Mouse (Mus musculus) lung, postnatal 36 days (tissue): ENCODE results near the gene Gm28539.
A peak's percentile ranks its signal among the peaks of the same experiment; 100 is the strongest.
"Not testable (repeated sequence)": the region's sequence is repeated elsewhere in the genome, so short reads cannot be mapped to it uniquely, and the experiment has no call there.

ENCODE experiments used
- DNase-seq: peaks from one replicate; pipeline ENCODE4 v3.0.0; 2022; ENCODE audit warnings: mixed read lengths

Gm28539 gene

DNA sequence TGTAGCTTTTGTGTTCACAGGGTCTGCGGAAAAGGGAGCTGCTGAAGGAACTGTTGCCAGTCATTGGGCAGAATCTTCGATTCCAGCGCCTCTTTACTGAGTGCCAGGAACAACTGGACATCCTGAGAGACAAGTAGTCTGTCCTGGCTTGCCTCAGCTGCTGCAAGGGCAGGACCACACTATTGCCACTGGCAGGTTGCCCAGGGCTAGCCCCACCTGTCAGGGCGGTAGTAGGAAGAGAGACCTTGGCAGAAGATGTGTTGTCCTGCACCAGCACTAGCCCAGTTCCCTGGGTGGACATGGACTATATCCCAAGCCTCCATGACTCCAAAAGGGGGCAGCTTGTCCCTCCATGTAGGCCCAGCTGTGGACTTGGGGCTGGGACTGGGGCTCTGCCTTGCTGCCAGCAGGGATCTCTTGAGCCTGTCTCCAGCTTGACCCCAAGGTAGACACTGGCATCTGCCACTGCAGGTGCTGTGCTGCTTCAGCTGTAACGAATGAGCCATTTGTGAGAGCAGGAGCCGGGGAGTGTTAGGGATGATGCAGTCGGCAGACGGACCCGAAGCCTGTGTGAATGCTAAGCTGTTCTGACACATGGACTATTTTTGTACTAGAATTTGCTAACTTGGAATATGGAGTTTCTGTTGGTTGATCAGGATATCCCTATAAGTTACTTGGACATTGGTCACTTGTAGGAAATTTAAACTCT, 133.2 kb downstream of the Gm28539 start:
- DNase-seq = no peak

DNA sequence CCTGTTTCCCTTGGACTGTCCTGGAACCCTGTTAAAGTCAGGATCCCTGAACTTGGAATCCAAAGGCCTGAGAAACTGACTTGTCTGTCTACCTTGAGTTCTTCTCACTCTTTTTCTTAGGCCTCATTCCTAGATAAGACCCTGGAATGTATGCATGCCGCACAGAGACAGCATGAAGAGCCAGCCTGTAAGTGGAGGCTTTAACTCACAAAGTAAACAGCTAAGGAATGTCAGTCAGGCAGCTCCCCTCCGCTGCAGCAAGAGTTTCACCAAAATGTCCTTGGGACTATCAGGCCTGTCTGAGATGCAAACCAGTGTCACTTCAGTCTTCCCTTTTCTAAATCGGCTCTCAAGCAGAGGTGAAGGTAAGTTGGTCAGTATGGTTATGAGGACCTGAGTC, 134.5 kb downstream of the Gm28539 start:
- DNase-seq = peak; percentile 14

DNA sequence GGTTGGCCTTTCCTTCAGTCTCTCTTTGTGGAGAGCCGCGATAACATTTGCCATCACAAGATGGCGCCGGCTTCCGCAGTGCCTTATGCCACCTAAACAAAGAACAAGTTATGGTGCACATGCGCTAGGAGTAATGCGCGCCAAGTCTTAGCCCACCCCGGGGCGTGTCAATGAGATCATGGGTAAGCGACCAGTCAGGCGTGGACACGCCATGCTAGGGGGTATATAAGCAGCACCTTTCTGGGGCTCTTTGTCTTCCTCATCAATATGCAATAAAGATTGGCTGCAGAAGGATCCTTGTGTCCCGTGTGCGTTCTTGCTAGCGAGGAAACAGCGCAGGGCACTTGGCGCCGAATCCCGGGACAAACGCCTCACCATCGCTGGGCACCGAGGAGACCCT, 139.3 kb downstream of the Gm28539 start:
- not testable (repeated sequence) for DNase-seq

DNA sequence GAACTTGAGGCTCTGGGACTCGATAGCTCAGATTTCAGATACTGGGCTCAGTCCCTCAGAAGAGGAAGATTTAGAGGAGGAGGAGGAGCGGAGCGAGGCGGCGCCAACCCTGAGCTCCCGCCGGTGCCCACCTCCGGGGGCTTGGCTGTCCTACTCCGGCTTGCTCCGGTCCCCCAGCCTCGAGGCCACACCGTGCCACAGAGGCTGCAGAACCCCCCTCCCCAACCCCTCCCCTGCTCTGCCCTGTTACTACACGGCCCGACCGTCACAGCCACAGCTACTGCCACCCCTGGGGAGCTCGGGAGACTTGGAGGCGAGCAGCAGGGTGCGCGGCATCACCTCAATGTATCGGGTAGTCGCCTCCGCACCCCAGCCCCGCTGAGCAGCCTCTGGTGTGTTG, 139.9 kb downstream of the Gm28539 start:
- no peak for DNase-seq

DNA sequence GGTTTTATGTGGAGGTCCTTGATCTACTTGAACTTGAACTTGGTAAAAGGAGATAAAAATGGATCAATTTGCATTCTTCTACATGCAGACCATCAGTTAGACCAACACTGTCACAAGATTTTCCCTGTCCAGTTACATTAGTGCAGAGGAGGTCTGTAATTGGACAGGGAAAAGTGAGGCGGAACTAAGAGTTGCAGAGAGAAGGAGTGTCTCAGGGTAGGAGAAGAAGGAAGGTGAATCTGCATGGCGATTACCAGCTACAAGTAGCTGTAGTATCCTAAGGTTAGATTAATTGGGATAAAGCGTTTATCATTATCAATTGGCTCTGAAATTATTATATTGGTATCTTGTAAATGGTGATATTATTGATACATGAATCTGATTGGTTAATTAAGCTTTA, 150.0 kb downstream of the Gm28539 start:
- DNase-seq = no peak

DNA sequence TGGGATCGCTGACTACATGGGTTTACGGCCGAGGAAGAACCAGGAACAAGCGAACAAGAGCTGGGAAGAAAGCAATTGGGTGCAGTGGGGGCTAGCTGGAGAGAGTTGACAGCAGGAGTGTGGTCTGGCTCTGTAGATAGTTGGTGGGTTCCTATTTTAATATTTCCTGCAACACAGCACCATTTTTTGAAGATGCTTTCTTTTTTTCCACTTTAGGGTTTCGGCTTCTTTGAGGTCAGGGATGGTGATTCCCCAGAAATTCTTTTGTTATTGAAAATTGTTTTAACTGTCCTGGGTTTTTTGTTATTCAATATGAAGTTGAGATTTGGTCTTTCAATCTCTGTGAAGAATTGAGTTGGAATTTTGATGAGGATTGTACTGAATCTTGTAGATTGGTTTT, 150.5 kb downstream of the Gm28539 start:
- no peak for DNase-seq

DNA sequence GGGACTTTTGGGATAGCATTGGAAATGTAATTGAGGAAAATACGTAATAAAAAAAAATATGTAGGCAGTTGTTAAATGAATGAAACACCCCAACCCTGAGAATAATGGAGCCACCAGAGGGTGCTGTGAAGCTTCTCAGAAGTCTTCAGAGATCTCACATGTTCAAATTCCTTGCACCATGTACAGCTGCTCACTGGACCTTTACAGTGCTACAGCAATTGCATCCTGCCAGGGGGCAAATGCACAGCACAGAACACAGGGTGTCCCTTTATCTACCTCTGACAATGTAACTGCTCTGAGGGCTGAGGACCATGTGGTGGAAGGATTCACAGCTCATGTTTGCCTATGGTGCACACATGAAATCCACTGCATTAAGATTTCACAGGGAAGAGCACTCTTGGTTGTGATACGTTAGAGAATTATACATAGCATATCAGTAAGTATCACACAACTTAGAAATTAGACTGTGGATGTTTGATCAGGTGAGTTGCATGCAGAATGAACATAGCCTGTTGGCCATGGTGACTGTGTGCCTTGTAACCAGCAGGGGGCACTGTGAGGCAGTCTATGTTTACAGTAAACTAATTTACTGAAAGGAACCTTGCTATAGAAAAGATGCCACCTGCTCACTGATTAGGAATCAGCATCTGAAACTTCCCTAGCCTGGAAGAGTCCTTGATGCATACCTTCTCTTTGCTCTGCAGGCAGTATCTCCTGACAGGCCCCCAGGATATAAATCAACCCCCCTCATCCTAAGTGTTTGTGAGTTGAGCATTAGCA, 166.4 kb downstream of the Gm28539 start:
- DNase-seq = peak; percentile 36

DNA sequence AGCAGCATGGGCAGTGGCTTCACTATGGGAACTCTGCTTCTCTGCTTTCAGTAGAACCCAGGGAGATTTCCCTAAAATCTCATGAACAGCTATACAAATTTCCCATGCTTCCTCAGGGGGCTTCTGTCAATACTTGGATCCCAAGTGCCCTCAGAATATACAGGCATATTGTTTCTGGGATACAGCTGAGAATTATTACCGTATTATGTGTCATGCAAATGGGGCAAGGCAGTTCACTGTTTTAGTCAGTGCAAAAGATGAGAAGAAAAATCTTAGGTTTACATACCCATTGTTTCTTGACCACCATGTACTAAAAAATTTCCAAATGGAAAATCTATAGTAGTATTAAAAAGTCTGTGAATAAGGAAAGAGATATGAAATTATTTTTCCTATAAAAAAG, 167.4 kb downstream of the Gm28539 start:
- DNase-seq = no peak

DNA sequence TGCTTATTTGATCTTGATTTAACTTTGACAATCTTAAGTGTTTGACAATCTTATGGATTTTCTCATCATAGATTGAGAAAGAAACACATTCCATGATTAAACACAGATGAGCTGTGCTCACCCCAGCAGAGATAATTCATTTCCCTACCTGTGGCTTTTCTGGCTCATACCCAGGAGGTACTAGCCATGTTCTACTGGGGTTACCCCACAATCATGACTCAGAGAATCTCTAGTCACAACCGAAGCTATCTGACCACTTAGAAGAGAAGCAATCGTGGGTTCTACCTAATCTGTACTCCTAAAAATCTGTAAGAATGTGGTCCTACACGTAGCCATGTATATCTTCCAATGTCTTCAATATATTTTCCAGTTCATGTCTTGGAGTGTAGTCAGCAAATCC, 168.9 kb downstream of the Gm28539 start:
- no peak for DNase-seq
